Mouse (Mus musculus) heart, embryonic 12.5 days (tissue): Measurements from ENCODE around the gene Cemip2. TPM values are rescaled to one million over a fixed set of nuclear protein-coding genes. Genes with fewer than 3 reads are reported as not detected.

Experiments used
- polyA plus RNA-seq: library from polyadenylated mRNA; unstranded; fragments of >200 nt; fragmentation: Nextera tagmentation; extraction: Ambion mirVana; gene quantifications from 2 replicates; pipeline ENCODE4 v1.2.1, GENCODE M21; 2016

Cemip2 gene
- polyA plus RNA-seq, 1 experiment from 2014 or later, result 116 TPM

Other genes with a start within 250 kb of the Cemip2 start
- gene 1110059E24Rik, start 125.4 kb upstream of the Cemip2 start, polyA plus RNA-seq, result 37.4 and 37.5 TPM in 2 replicates
- 26.0 and 26.4 TPM in 2 replicates for gene Abhd17b, start 125.2 kb upstream of the Cemip2 start, polyA plus RNA-seq